Comparison of ENCODE assay signal across 8 mouse cellular contexts in the genomic region with DNA sequence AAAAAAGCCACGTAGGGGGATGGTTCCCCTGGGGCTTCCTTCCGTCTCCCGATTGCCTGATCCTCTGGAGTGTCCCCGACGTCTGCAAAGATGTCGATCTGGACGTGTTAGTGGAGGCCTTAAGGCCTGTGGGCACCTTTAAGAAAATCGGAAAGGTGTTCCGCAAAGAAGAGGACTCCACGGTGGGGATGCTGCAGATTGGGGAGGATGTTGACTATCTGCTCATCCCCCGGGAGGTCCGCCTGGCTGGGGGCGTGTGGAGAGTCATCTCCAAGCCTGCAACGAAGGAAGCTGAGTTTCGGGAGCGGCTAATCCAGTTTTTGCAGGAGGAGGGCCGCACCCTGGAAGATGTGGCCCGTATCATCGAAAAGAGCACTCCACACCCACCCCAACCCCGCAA. TPM values are rescaled to one million over a fixed set of nuclear protein-coding genes. Genes with fewer than 3 reads are reported as not detected.
DNase-seq lines count a peak whose midpoint lies in the region; ATAC-seq and TF ChIP-seq lines count a peak whose summit lies in the region.

No protein-coding gene starts in this region.

- peaks cover 20% of the 10 kb centered on the region for H3K4me1 ChIP-seq in neural tube, embryonic 11.5 days (ENCODE audit: control insufficient read depth, insufficient read depth, low read length)
- peaks cover 50% of the 10 kb centered on the region for H3K4me1 ChIP-seq in limb, embryonic 14.5 days (ENCODE audit: control insufficient read depth, insufficient read depth, low read length)
- H3K4me1 ChIP-seq in stomach, embryonic 14.5 days (ENCODE audit: control insufficient read depth, insufficient read depth, low read length): peaks cover 49% of the 10 kb centered on the region
- H3K4me1 ChIP-seq in cerebellum, adult 2 months (ENCODE audit: control insufficient read depth, insufficient read depth, low read length): peaks cover 7% of the 10 kb centered on the region

- H3K27ac ChIP-seq in neural tube, embryonic 11.5 days (ENCODE audit: low read depth, low read length): no peak overlapping the region
- H3K27ac ChIP-seq in limb, embryonic 14.5 days (replicated peaks; ENCODE audit: low read depth, low read length): peak overlapping the region; percentile 92
- peak overlapping the region; percentile 94 for H3K27ac ChIP-seq in stomach, embryonic 14.5 days (ENCODE audit: low read length)
- H3K27ac ChIP-seq in cerebellum, adult 2 months (ENCODE audit: insufficient read depth, low read length): no peak overlapping the region

- H3K9me3 ChIP-seq in neural tube, embryonic 11.5 days (ENCODE audit: control insufficient read depth, low read length): no peaks in the 10 kb centered on the region
- H3K9me3 ChIP-seq in limb, embryonic 14.5 days (ENCODE audit: control insufficient read depth, low read length): no peaks in the 10 kb centered on the region
- no peaks in the 10 kb centered on the region for H3K9me3 ChIP-seq in stomach, embryonic 14.5 days (ENCODE audit: control insufficient read depth, low read depth, low read length)

- TF ChIP-seq CTCF in cerebellum, adult 2 months (IDR thresholded peaks at IDR 0.05; ENCODE audit: borderline replicate concordance, insufficient read depth, low read depth, low read length): no peak

- TF ChIP-seq POLR2A in limb, embryonic 14.5 days (IDR thresholded peaks at IDR 0.05; ENCODE audit: borderline replicate concordance, extremely low read depth, insufficient read depth, insufficient read length): no peak
- TF ChIP-seq POLR2A in cerebellum, adult 2 months (IDR thresholded peaks at IDR 0.05; ENCODE audit: borderline replicate concordance, insufficient read depth, low read length): no peak

- no peaks in the 10 kb centered on the region for H3K36me3 ChIP-seq in neural tube, embryonic 11.5 days (ENCODE audit: control insufficient read depth, insufficient read depth, low read length)
- peaks cover 25% of the 10 kb centered on the region for H3K36me3 ChIP-seq in limb, embryonic 14.5 days (ENCODE audit: control insufficient read depth, insufficient read depth, low read length)
- H3K36me3 ChIP-seq in stomach, embryonic 14.5 days (ENCODE audit: control insufficient read depth, insufficient read depth, low read length): peaks cover 24% of the 10 kb centered on the region; the same call in 1 of the 2 replicates

- WGBS in neural tube, embryonic 11.5 days: 12% methylated on average over 20 of the region's 20 CpGs
- WGBS in limb, embryonic 14.5 days: 1% methylated on average over 20 of the region's 20 CpGs
- WGBS in stomach, embryonic 14.5 days: 2% methylated on average over 20 of the region's 20 CpGs
- 57% methylated on average over 20 of the region's 20 CpGs for WGBS in cerebellum, adult 2 months

- peak overlapping the region; percentile 29 for H3K9ac ChIP-seq in neural tube, embryonic 11.5 days (ENCODE audit: low read length)
- H3K9ac ChIP-seq in limb, embryonic 14.5 days (ENCODE audit: low read depth, low read length, severe bottlenecking): peak overlapping the region; percentile 85
- peak overlapping the region; percentile 80 for H3K9ac ChIP-seq in stomach, embryonic 14.5 days (replicated peaks; ENCODE audit: low read depth, low read length)

- H3K27me3 ChIP-seq in neural tube, embryonic 11.5 days (ENCODE audit: control insufficient read depth, insufficient read depth, low read length): no peaks in the 10 kb centered on the region
- no peaks in the 10 kb centered on the region for H3K27me3 ChIP-seq in limb, embryonic 14.5 days (ENCODE audit: control insufficient read depth, insufficient read depth, low read length)
- H3K27me3 ChIP-seq in stomach, embryonic 14.5 days (ENCODE audit: control insufficient read depth, insufficient read depth, low read length): no peaks in the 10 kb centered on the region
- no peaks in the 10 kb centered on the region for H3K27me3 ChIP-seq in cerebellum, adult 2 months (ENCODE audit: control insufficient read depth, insufficient read depth, low read length)

- H3K4me3 ChIP-seq in neural tube, embryonic 11.5 days (ENCODE audit: low read depth, low read length): peak overlapping the region; percentile 45
- H3K4me3 ChIP-seq in limb, embryonic 14.5 days (replicated peaks; ENCODE audit: low read length): peak overlapping the region; percentile 75
- peak overlapping the region; percentile 82 for H3K4me3 ChIP-seq in stomach, embryonic 14.5 days (ENCODE audit: low read depth, low read length)
- H3K4me3 ChIP-seq in cerebellum, adult 2 months (replicated peaks; ENCODE audit: insufficient read depth, low read depth, low read length): no peak overlapping the region

- ATAC-seq in neural tube, embryonic 11.5 days (ENCODE audit: insufficient read depth, low FRiP score, low TSS enrichment): no peak
- no peak for ATAC-seq in limb, embryonic 14.5 days (ENCODE audit: low FRiP score, low read depth)
- ATAC-seq in stomach, embryonic 14.5 days (ENCODE audit: insufficient number of reproducible peaks, insufficient read depth, low FRiP score, low read depth): no peak

- H3K4me2 ChIP-seq in neural tube, embryonic 11.5 days (ENCODE audit: low read depth): peak overlapping the region; percentile 47
- peak overlapping the region; percentile 86 for H3K4me2 ChIP-seq in limb, embryonic 14.5 days (replicated peaks; ENCODE audit: low read depth, low read length, severe bottlenecking)
- peak overlapping the region; percentile 73 for H3K4me2 ChIP-seq in stomach, embryonic 14.5 days (replicated peaks; ENCODE audit: low read depth, low read length)

- DNase-seq in adrenal gland, postnatal 14 days: peak; percentile 51
- no peak for DNase-seq in adrenal gland, postnatal 4 days (ENCODE audit: low spot score in 2 of 2)
- DNase-seq in neural tube, embryonic 11.5 days (ENCODE audit: low spot score): peak; percentile 32
- no peak for DNase-seq in neural tube, embryonic 10.5 days (ENCODE audit: extremely low spot score, low spot score)
- no peak for DNase-seq in limb, embryonic 14.5 days (ENCODE audit: low spot score)
- no peak for DNase-seq in right cerebral cortex, postnatal 25 days
- no peak for DNase-seq in cerebellum, adult 2 months

RNA-seq across cellular contexts. Expression of a gene that starts 1.9 kb away (rescaled TPM):
- 18.4 and 20.9 TPM in 2 replicates for total RNA-seq in adrenal gland, postnatal 14 days (2021)
- total RNA-seq in adrenal gland, postnatal 4 days (2021): 10 to 100 TPM; 40.2 to 45.4 TPM
- 16.9 and 17.7 TPM in 2 replicates for polyA plus RNA-seq in neural tube, embryonic 11.5 days (2014; fragmentation: Nextera tagmentation; extraction: Ambion mirVana)
- 39.7 and 40.7 TPM in 2 replicates for polyA plus RNA-seq in limb, embryonic 14.5 days (2012; rRNA removed)
- polyA plus RNA-seq in limb, embryonic 14.5 days (2014; fragmentation: Nextera tagmentation; extraction: Ambion mirVana): 25.5 and 27.2 TPM in 2 replicates
- polyA plus RNA-seq in stomach, embryonic 14.5 days (2014; fragmentation: Nextera tagmentation; extraction: Ambion mirVana): 18.7 and 22.3 TPM in 2 replicates
- polyA plus RNA-seq in cerebellum, adult 2 months (2012; rRNA removed): 0.87 and 1.2 TPM in 2 replicates

RNA-seq across cellular contexts. Expression of a gene that starts 11.5 kb away (rescaled TPM):
- total RNA-seq in adrenal gland, postnatal 14 days (2021): 1.3 and 1.6 TPM in 2 replicates
- total RNA-seq in adrenal gland, postnatal 4 days (2021): 1 to 10 TPM; 2.2 TPM
- 1.8 and 2.0 TPM in 2 replicates for polyA plus RNA-seq in neural tube, embryonic 11.5 days (2014; fragmentation: Nextera tagmentation; extraction: Ambion mirVana)
- 0.29 and 0.34 TPM in 2 replicates for polyA plus RNA-seq in limb, embryonic 14.5 days (2012; rRNA removed)
- 0.17 and 0.23 TPM in 2 replicates for polyA plus RNA-seq in limb, embryonic 14.5 days (2014; fragmentation: Nextera tagmentation; extraction: Ambion mirVana)
- polyA plus RNA-seq in stomach, embryonic 14.5 days (2014; fragmentation: Nextera tagmentation; extraction: Ambion mirVana): 0.55 and 0.59 TPM in 2 replicates
- polyA plus RNA-seq in cerebellum, adult 2 months (2012; rRNA removed): 33.2 and 34.4 TPM in 2 replicates

RNA-seq across cellular contexts. Expression of a gene that starts 33.3 kb away (rescaled TPM):
- total RNA-seq in adrenal gland, postnatal 14 days (2021): 90.9 and 93.2 TPM in 2 replicates
- total RNA-seq in adrenal gland, postnatal 4 days (2021): 100 to 1,000 TPM in 1 of 2 experiments, 10 to 100 TPM in 1; 91.5 to 102 TPM
- polyA plus RNA-seq in neural tube, embryonic 11.5 days (2014; fragmentation: Nextera tagmentation; extraction: Ambion mirVana): 120 and 128 TPM in 2 replicates
- polyA plus RNA-seq in limb, embryonic 14.5 days (2012; rRNA removed): 193 and 237 TPM in 2 replicates
- polyA plus RNA-seq in limb, embryonic 14.5 days (2014; fragmentation: Nextera tagmentation; extraction: Ambion mirVana): 100 and 105 TPM in 2 replicates
- polyA plus RNA-seq in stomach, embryonic 14.5 days (2014; fragmentation: Nextera tagmentation; extraction: Ambion mirVana): 93.6 and 94.4 TPM in 2 replicates
- 306 and 336 TPM in 2 replicates for polyA plus RNA-seq in cerebellum, adult 2 months (2012; rRNA removed)

RNA-seq across cellular contexts. Expression of a gene that starts 34.9 kb away (rescaled TPM):
- 4.6 and 5.6 TPM in 2 replicates for total RNA-seq in adrenal gland, postnatal 14 days (2021)
- total RNA-seq in adrenal gland, postnatal 4 days (2021): 1 to 10 TPM; 7.3 to 7.8 TPM
- polyA plus RNA-seq in neural tube, embryonic 11.5 days (2014; fragmentation: Nextera tagmentation; extraction: Ambion mirVana): 15.6 and 18.0 TPM in 2 replicates
- 0.33 and 0.49 TPM in 2 replicates for polyA plus RNA-seq in limb, embryonic 14.5 days (2012; rRNA removed)
- polyA plus RNA-seq in limb, embryonic 14.5 days (2014; fragmentation: Nextera tagmentation; extraction: Ambion mirVana): 0.43 and 0.58 TPM in 2 replicates
- polyA plus RNA-seq in stomach, embryonic 14.5 days (2014; fragmentation: Nextera tagmentation; extraction: Ambion mirVana): 4.2 TPM in 2 replicates
- polyA plus RNA-seq in cerebellum, adult 2 months (2012; rRNA removed): 27.4 and 29.9 TPM in 2 replicates

RNA-seq across cellular contexts. Expression of a gene that starts 49.9 kb away (rescaled TPM):
- 24.6 and 27.2 TPM in 2 replicates for total RNA-seq in adrenal gland, postnatal 14 days (2021)
- 10 to 100 TPM; 40.7 to 42.6 TPM for total RNA-seq in adrenal gland, postnatal 4 days (2021)
- 9.4 and 10.5 TPM in 2 replicates for polyA plus RNA-seq in neural tube, embryonic 11.5 days (2014; fragmentation: Nextera tagmentation; extraction: Ambion mirVana)
- 12.8 and 13.9 TPM in 2 replicates for polyA plus RNA-seq in limb, embryonic 14.5 days (2012; rRNA removed)
- polyA plus RNA-seq in limb, embryonic 14.5 days (2014; fragmentation: Nextera tagmentation; extraction: Ambion mirVana): 16.5 and 18.8 TPM in 2 replicates
- polyA plus RNA-seq in stomach, embryonic 14.5 days (2014; fragmentation: Nextera tagmentation; extraction: Ambion mirVana): 8.6 and 8.8 TPM in 2 replicates
- 135 and 136 TPM in 2 replicates for polyA plus RNA-seq in cerebellum, adult 2 months (2012; rRNA removed)

Comparison
In these comparisons a context has a peak if more than half of its experiments do, and no peak if none do; other contexts are left out.
1. DNase-seq: peak in adrenal gland, postnatal 14 days (single experiment) and neural tube, embryonic 11.5 days (single experiment); none in adrenal gland, postnatal 4 days (0 of 2), neural tube, embryonic 10.5 days (single experiment), limb, embryonic 14.5 days (single experiment), right cerebral cortex, postnatal 25 days (single experiment) and cerebellum, adult 2 months (0 of 2).
2. H3K27ac ChIP-seq: peak in limb, embryonic 14.5 days (single experiment) and stomach, embryonic 14.5 days (single experiment); none in neural tube, embryonic 11.5 days (single experiment) and cerebellum, adult 2 months (single experiment).
3. H3K9ac ChIP-seq: peak in every context shown above with its lines; median percentile 85 in limb, embryonic 14.5 days; 80 in stomach, embryonic 14.5 days; 29 in neural tube, embryonic 11.5 days.
4. RNA of a gene that starts 11.5 kb away (polyA plus RNA-seq): 33.2 to 34.4 TPM in cerebellum, adult 2 months; 1.8 to 2.0 TPM in neural tube, embryonic 11.5 days, 0.55 to 0.59 TPM in stomach, embryonic 14.5 days and 0.17 to 0.34 TPM in limb, embryonic 14.5 days; every median in the first group is over 10 times any median in the second.
5. Peak in every context shown above with its lines, with median percentiles within 50 percentile points of each other: H3K4me2 ChIP-seq.